Mouse (Mus musculus): Measurements from ENCODE around the gene Elovl5. TPM values are rescaled to one million over a fixed set of nuclear protein-coding genes. Genes with fewer than 3 reads are reported as not detected.

Gene Elovl5
- 93.8 TPM for polyA plus RNA-seq (2014; fragmentation: Illumina TruSeq; extraction: RNeasy Lipid Tissue Mini Kit (QIAGEN cat#74804); ENCODE audit: insufficient read depth, low read depth, low replicate concordance)

GRCm38 (mm10) chr9:77917074-77917621 is at the start of gene Elovl5:
Gene Elovl5, plus strand, starts transcription at chr9:77917364.

Other genes with a start within 250 kb of the Elovl5 start
- gene Gclc, start 162.8 kb upstream of the Elovl5 start, polyA plus RNA-seq (2014; fragmentation: Illumina TruSeq; extraction: RNeasy Lipid Tissue Mini Kit (QIAGEN cat#74804); ENCODE audit: insufficient read depth, low read depth, low replicate concordance), result 37.6 TPM
- gene Gcm1, start 134.6 kb downstream of the Elovl5 start, polyA plus RNA-seq (2014; fragmentation: Illumina TruSeq; extraction: RNeasy Lipid Tissue Mini Kit (QIAGEN cat#74804); ENCODE audit: insufficient read depth, low read depth, low replicate concordance), result not detected
- gene Fbxo9, start 191.7 kb downstream of the Elovl5 start, polyA plus RNA-seq (2014; fragmentation: Illumina TruSeq; extraction: RNeasy Lipid Tissue Mini Kit (QIAGEN cat#74804); ENCODE audit: insufficient read depth, low read depth, low replicate concordance), result 44.7 TPM
- 11.2 TPM for gene Ick, start 191.8 kb downstream of the Elovl5 start, polyA plus RNA-seq (2014; fragmentation: Illumina TruSeq; extraction: RNeasy Lipid Tissue Mini Kit (QIAGEN cat#74804); ENCODE audit: insufficient read depth, low read depth, low replicate concordance)

All from lung, adult 10 weeks (tissue).